Mouse (Mus musculus) natural killer cell, adult 2 months (primary cell): ENCODE data around the gene Lce1d.

Experiments used
- DNase-seq, 2 experiments: peaks; one replicate each; pipeline ENCODE4 v3.0.0; 2022; ENCODE audit warnings: low spot score in 2 of 2

The Lce1d gene

GRCm38 (mm10) chr3:92687110-92687509 is at the start of gene Lce1d:
TSS of gene Lce1d (minus strand) at chr3:92687210.
- DNase-seq, result no peak

- no peak for DNase-seq
These were observed 35.6 kb upstream of the Lce1d start for GRCm38 (mm10) chr3:92722631-92723030.

- DNase-seq, result no peak
These were observed 33.2 kb upstream of the Lce1d start, which contains the start of gene Lce1f for GRCm38 (mm10) chr3:92720250-92720649. TSS of gene Lce1f (minus strand) at chr3:92720350.

GRCm38 (mm10) chr3:92715122-92715521 is 28.1 kb upstream of the Lce1d start:
- no peak for DNase-seq

GRCm38 (mm10) chr3:92708974-92709373 is 22.0 kb upstream of the Lce1d start, which contains the start of gene Lce1e:
TSS of gene Lce1e (minus strand) at chr3:92709074.
- DNase-seq, result no peak

GRCm38 (mm10) chr3:92694613-92695012 is 7.6 kb upstream of the Lce1d start:
- no peak for DNase-seq

GRCm38 (mm10) chr3:92691688-92692087 is 4.7 kb upstream of the Lce1d start:
- no peak for DNase-seq

- peak; percentile 7 to 14 for DNase-seq
These were observed 2.1 kb upstream of the Lce1d start for GRCm38 (mm10) chr3:92689154-92689553.

- DNase-seq, result no peak
These were observed 8.1 kb downstream of the Lce1d start, which contains the start of gene Lce1c for GRCm38 (mm10) chr3:92678947-92679346. TSS of gene Lce1c (plus strand) at chr3:92679247.

- DNase-seq, result no peak
These were observed 16.8 kb downstream of the Lce1d start, which contains the start of gene Lce1a2 for GRCm38 (mm10) chr3:92670215-92670614. TSS of gene Lce1a2 (minus strand) at chr3:92670315.

GRCm38 (mm10) chr3:92656826-92657225 is 30.2 kb downstream of the Lce1d start, which contains the start of gene Lce1b:
TSS of gene Lce1b (minus strand) at chr3:92656926.
- DNase-seq, result no peak

GRCm38 (mm10) chr3:92648207-92648606 is 38.8 kb downstream of the Lce1d start, which contains the start of gene Lce1a1:
TSS of gene Lce1a1 (minus strand) at chr3:92648307.
- DNase-seq, result no peak

GRCm38 (mm10) chr3:92639854-92640253 is 47.2 kb downstream of the Lce1d start:
- no peak for DNase-seq

- no peak for DNase-seq
These were observed 48.4 kb downstream of the Lce1d start for GRCm38 (mm10) chr3:92638653-92638991.

GRCm38 (mm10) chr3:92637745-92638652 is 49.0 kb downstream of the Lce1d start:
- no peak for DNase-seq
